Mouse (Mus musculus) forebrain, embryonic 13.5 days (tissue): ENCODE data around the gene Siglec1. TPM values are rescaled to one million over a fixed set of nuclear protein-coding genes. Genes with fewer than 3 reads are reported as not detected.
A peak's percentile ranks its signal among the peaks of the same experiment; 100 is the strongest.
"Not testable (repeated sequence)": the region's sequence is repeated elsewhere in the genome, so short reads cannot be mapped to it uniquely, and the experiment has no call there.

Experiments
- ATAC-seq: fragments of 200-750 bp; cut with Nextera tagmentation; 2 replicates; pipeline ENCODE4 v1.8.0; 2017
- H3K27ac ChIP-seq: fragments of 300-500 bp; sonication (generic); 2 replicates; pipeline ENCODE4 v1.5.1; 2015; ENCODE audit warnings: inconsistent platforms, mild to moderate bottlenecking, moderate library complexity
- H3K27me3 ChIP-seq: fragments of 300-500 bp; sonication (generic); 2 replicates; pipeline ENCODE4 v1.6.1; 2015; ENCODE audit warnings: mild to moderate bottlenecking, inconsistent platforms
- H3K36me3 ChIP-seq: fragments of 300-500 bp; sonication (generic); 2 replicates; pipeline ENCODE4 v1.6.1; 2015; ENCODE audit warnings: mild to moderate bottlenecking, inconsistent platforms; ENCODE audit not compliant: poor library complexity, severe bottlenecking
- H3K4me1 ChIP-seq: fragments of 300-500 bp; sonication (generic); 2 replicates; pipeline ENCODE4 v1.6.1; 2015; ENCODE audit warnings: inconsistent platforms
- H3K4me2 ChIP-seq: fragments of 300-500 bp; sonication (generic); 2 replicates; pipeline ENCODE4 v1.6.1; 2015; ENCODE audit warnings: inconsistent platforms, mild to moderate bottlenecking, moderate library complexity
- H3K4me3 ChIP-seq: fragments of 300-500 bp; sonication (generic); 2 replicates; pipeline ENCODE4 v1.5.1; 2015; ENCODE audit warnings: mild to moderate bottlenecking, inconsistent platforms
- H3K9ac ChIP-seq: fragments of 300-500 bp; sonication (generic); 2 replicates; pipeline ENCODE4 v1.6.1; 2015; ENCODE audit warnings: mild to moderate bottlenecking, inconsistent platforms
- H3K9me3 ChIP-seq: fragments of 300-500 bp; sonication (generic); replicated peaks from 2 replicates; pipeline ENCODE4 v1.6.1; 2016; ENCODE audit warnings: inconsistent platforms
- WGBS: fragments of 180-500 bp; shearing (Covaris S2); methylation state at CpG from one replicate; pipeline ENCODE4 v1.1.7; 2015; 5-methylcytosine and 5-hydroxymethylcytosine counted together
- polyA plus RNA-seq: library from polyadenylated mRNA; unstranded; fragments of >200 nt; fragmentation: Nextera tagmentation; extraction: Ambion mirVana; gene quantifications from 2 replicates; pipeline ENCODE4 v1.2.1, GENCODE M21; 2015

Gene Siglec1
- polyA plus RNA-seq, 1 experiment from 2014 or later, result 0.08 TPM

DNA sequence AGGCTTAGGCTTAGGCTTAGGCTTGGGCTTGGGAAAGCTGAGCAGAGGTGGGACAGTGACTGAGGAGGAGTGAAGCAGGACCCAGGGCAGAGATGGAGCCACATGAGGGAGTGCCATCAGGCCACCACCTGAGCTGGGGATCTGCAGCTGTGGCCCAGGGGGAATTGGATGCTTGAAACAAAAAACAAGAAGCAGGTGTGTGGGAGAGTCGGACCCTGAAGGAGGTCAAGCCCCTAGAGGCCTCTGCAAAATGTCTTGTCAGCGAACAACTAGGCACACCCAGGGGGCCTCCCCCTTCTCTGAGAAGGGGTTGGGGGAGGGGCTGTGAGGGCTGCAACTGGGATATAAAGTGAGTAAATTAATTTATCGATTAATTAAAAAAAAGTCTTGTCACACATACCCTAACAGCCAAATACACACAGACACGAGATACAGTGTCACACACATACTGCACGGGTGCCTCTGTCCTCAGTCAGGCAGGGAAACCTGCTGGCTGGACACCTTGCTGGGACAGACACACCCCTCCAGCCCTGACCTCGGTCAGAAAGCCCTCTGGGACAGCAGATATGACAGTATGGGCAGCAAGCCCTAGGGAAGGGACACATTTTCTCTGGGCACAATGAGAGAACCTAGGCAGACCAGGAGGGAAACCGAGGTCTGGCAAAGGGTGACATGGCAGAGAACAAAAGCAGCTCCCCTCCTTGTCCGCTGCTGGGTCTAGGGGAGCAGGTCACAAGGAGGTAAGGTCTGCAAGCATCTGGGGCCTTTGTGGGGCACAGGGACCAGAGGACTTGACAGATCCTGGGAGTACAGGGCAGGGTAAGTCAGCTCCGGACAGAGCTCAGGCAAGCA is 39.6 kb upstream of the Siglec1 start:
- 43% methylated on average over 9 of the region's 9 CpGs for WGBS
- no peak overlapping the region for H3K27ac ChIP-seq
- H3K4me1 ChIP-seq, result peaks cover 12% of the 10 kb centered on the region
- ATAC-seq, result no peak
- no peaks in the 10 kb centered on the region for H3K36me3 ChIP-seq
- no peaks in the 10 kb centered on the region for H3K9me3 ChIP-seq
- no peak overlapping the region for H3K9ac ChIP-seq
- no peak overlapping the region for H3K4me3 ChIP-seq
- no peaks in the 10 kb centered on the region; the same call in 1 of the 2 replicates for H3K27me3 ChIP-seq
- no peak overlapping the region for H3K4me2 ChIP-seq

GRCm38 (mm10) chr2:131125157-131125963 is 38.8 kb upstream of the Siglec1 start:
- H3K36me3 ChIP-seq, result no peaks in the 10 kb centered on the region
- H3K4me2 ChIP-seq, result no peak overlapping the region
- 91% methylated on average over 9 of the region's 9 CpGs for WGBS
- H3K4me3 ChIP-seq, result no peak overlapping the region
- no peak overlapping the region for H3K9ac ChIP-seq
- H3K27ac ChIP-seq, result no peak overlapping the region
- H3K27me3 ChIP-seq, result no peaks in the 10 kb centered on the region; the same call in 1 of the 2 replicates
- H3K9me3 ChIP-seq, result no peaks in the 10 kb centered on the region
- no peak for ATAC-seq
- H3K4me1 ChIP-seq, result peaks cover 12% of the 10 kb centered on the region

- 76% methylated on average over 3 of the region's 3 CpGs for WGBS
- no peaks in the 10 kb centered on the region for H3K9me3 ChIP-seq
- no peaks in the 10 kb centered on the region; the same call in 1 of the 2 replicates for H3K27me3 ChIP-seq
- no peak overlapping the region for H3K27ac ChIP-seq
- no peak for ATAC-seq
- no peaks in the 10 kb centered on the region for H3K36me3 ChIP-seq
- H3K4me3 ChIP-seq, result no peak overlapping the region
- H3K4me1 ChIP-seq, result peaks cover 12% of the 10 kb centered on the region
- H3K9ac ChIP-seq, result no peak overlapping the region
- H3K4me2 ChIP-seq, result no peak overlapping the region
Measured at GRCm38 (mm10) chr2:131124166-131124565, 37.6 kb upstream of the Siglec1 start.

DNA sequence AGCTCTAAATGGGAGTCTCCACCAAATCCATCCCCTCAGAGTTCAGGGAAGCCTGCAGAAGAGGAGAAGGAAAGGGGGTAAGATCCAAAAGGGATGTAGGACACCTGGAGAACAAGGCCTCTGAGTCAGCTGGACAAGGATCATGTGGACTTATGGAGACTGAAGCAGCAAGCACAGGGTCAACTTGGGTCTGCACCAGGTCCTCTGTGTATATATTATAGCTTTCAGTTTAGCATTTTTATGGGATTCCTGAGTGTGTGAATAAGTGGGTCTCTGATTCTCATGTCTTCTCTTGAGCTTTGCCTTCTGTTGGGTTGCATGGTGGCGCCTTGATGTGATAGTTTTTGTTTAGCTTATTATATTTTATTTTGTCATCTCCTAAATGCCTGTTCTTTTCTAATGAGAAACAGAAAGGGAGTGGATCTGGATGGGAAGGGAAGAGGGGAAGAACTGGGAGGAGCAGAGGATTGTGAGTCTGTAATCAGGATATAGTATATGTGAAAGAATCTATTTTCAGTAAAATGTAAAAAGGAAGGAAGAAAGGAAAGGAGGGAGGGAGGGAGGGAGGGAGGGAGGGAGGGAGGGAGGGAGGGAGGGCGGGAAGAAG is 32.5 kb upstream of the Siglec1 start:
- H3K36me3 ChIP-seq, result no peaks in the 10 kb centered on the region
- no peak overlapping the region for H3K9ac ChIP-seq
- H3K4me1 ChIP-seq, result no peaks in the 10 kb centered on the region
- WGBS, result 82% methylated on average over 2 of the region's 2 CpGs
- no peaks in the 10 kb centered on the region for H3K27me3 ChIP-seq
- no peak overlapping the region for H3K27ac ChIP-seq
- H3K4me3 ChIP-seq, result no peak overlapping the region
- no peak overlapping the region for H3K4me2 ChIP-seq
- H3K9me3 ChIP-seq, result no peaks in the 10 kb centered on the region
- ATAC-seq, result no peak

DNA sequence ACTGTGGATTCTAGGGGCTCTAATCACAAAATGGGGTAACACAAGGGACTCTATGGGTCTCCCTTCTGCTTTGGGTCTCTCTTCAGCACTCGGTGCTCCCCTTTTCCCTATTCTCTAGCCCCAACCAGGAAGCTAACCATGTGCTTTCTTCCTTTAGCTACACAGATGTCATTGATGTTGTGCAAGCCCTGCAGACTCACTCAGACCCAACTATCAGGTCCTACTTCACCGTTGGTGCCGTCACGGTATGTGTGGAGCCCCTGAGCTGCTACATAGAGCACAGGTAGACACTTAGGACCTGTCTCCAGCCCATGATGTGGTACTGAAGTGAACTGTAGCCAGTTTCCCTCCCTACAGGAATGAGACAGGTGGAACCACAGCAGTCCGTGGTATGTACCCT is 19.4 kb upstream of the Siglec1 start:
- no peak overlapping the region for H3K27ac ChIP-seq
- H3K27me3 ChIP-seq, result no peaks in the 10 kb centered on the region
- no peak overlapping the region for H3K9ac ChIP-seq
- no peak overlapping the region for H3K4me3 ChIP-seq
- no peak for ATAC-seq
- H3K4me1 ChIP-seq, result no peaks in the 10 kb centered on the region
- H3K9me3 ChIP-seq, result no peaks in the 10 kb centered on the region
- H3K4me2 ChIP-seq, result no peak overlapping the region
- WGBS, result 93% methylated on average over 5 of the region's 5 CpGs
- H3K36me3 ChIP-seq, result no peaks in the 10 kb centered on the region

GRCm38 (mm10) chr2:131105061-131105460 is 18.5 kb upstream of the Siglec1 start:
- H3K9ac ChIP-seq, H3K27me3 ChIP-seq, H3K9me3 ChIP-seq, H3K4me2 ChIP-seq, H3K4me1 ChIP-seq, H3K4me3 ChIP-seq, H3K27ac ChIP-seq, ATAC-seq, H3K36me3 ChIP-seq: not testable (repeated sequence)
- whole genome bisulfite sequencing, result 63% methylated on average over 4 of the region's 4 CpGs

DNA sequence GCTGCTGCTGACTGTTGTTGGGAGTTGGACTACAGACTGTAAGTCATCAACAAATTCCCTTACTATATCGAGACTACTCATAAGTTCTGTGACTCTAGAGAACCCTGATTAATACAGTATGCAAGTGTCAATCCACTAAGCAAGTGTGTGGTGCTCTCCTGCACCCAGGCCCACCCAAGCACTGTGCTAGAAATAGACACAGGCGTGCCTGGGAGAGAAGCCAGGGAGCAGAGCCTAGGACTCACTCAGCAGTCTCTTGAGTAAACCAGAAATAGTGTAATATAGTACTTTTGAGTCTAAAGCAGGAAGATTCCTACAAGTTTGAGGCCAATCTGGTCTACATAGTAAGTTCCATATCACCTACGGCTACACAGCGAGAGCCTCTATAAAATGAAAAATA is 17.5 kb upstream of the Siglec1 start:
- no peaks in the 10 kb centered on the region for H3K4me1 ChIP-seq
- ATAC-seq, result no peak
- H3K36me3 ChIP-seq, result no peaks in the 10 kb centered on the region
- WGBS, result 89% methylated on average over 4 of the region's 4 CpGs
- no peaks in the 10 kb centered on the region for H3K27me3 ChIP-seq
- H3K9me3 ChIP-seq, result no peaks in the 10 kb centered on the region
- no peak overlapping the region for H3K4me2 ChIP-seq
- no peak overlapping the region for H3K9ac ChIP-seq
- H3K27ac ChIP-seq, result no peak overlapping the region
- H3K4me3 ChIP-seq, result no peak overlapping the region

- Histone ChIP-seq H3K27ac (no peak overlapping the region), H3K4me2 (no peak overlapping the region), H3K27me3 (no peaks in the 10 kb centered on the region), H3K9ac (no peak overlapping the region), H3K4me3 (no peak overlapping the region), H3K36me3 (no peaks in the 10 kb centered on the region), H3K9me3 (no peaks in the 10 kb centered on the region), H3K4me1 (no peaks in the 10 kb centered on the region)
- ATAC-seq, result no peak
- WGBS, result 60% methylated on average over 3 of the region's 3 CpGs
Measured at GRCm38 (mm10) chr2:131101530-131101929, 15.0 kb upstream of the Siglec1 start.

DNA sequence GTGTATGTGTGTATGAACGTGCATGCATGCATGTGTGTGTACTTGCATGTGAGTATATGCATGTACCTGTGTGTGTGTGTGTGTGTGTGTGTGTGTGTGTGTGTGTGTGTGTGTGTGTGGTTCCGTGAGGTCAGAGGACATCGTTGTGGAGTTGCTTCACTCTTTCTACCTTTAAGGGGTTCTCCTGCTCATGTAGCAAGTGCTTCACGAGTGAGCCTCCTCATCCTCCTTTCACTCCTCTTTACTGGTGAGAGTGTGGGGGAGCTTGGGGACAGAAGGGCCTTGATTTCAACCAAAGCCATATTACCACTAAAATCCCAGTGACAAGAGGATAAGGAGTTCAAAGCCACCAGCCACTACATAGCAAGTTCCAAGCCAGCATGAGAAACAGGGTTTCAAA is 10.5 kb upstream of the Siglec1 start:
- no peak for ATAC-seq
- Histone ChIP-seq H3K27ac (no peak overlapping the region), H3K4me1 (no peaks in the 10 kb centered on the region), H3K27me3 (no peaks in the 10 kb centered on the region), H3K4me2 (no peak overlapping the region), H3K9me3 (no peaks in the 10 kb centered on the region), H3K9ac (no peak overlapping the region), H3K4me3 (no peak overlapping the region), H3K36me3 (no peaks in the 10 kb centered on the region)
- WGBS, result 73% methylated on average over 4 of the region's 4 CpGs

- H3K27ac ChIP-seq, result no peak overlapping the region
- no peaks in the 10 kb centered on the region for H3K9me3 ChIP-seq
- no peak for ATAC-seq
- WGBS, result 21% methylated on average over 9 of the region's 9 CpGs
- no peaks in the 10 kb centered on the region for H3K4me1 ChIP-seq
- no peaks in the 10 kb centered on the region for H3K27me3 ChIP-seq
- H3K4me3 ChIP-seq, result no peak overlapping the region
- no peaks in the 10 kb centered on the region for H3K36me3 ChIP-seq
- H3K4me2 ChIP-seq, result no peak overlapping the region
- no peak overlapping the region for H3K9ac ChIP-seq
Measured at GRCm38 (mm10) chr2:131096101-131096795, 9.7 kb upstream of the Siglec1 start.

- H3K27ac ChIP-seq, result no peak overlapping the region
- H3K4me1 ChIP-seq, result no peaks in the 10 kb centered on the region
- H3K9ac ChIP-seq, result no peak overlapping the region
- no peaks in the 10 kb centered on the region for H3K27me3 ChIP-seq
- peak; percentile 67 for ATAC-seq
- no peaks in the 10 kb centered on the region for H3K9me3 ChIP-seq
- H3K36me3 ChIP-seq, result no peaks in the 10 kb centered on the region
- WGBS, result 0% methylated on average over 1 of the region's 1 CpGs
- H3K4me3 ChIP-seq, result no peak overlapping the region
- H3K4me2 ChIP-seq, result no peak overlapping the region
Measured at GRCm38 (mm10) chr2:131094823-131095222, 8.3 kb upstream of the Siglec1 start.

GRCm38 (mm10) chr2:131093577-131093976 is 7.0 kb upstream of the Siglec1 start:
- no peaks in the 10 kb centered on the region for H3K36me3 ChIP-seq
- WGBS, result 92% methylated on average over 5 of the region's 5 CpGs

More at GRCm38 (mm10) chr2:131093577-131093976, 7.0 kb upstream of the Siglec1 start:
- Histone ChIP-seq H3K27ac (no peak overlapping the region), H3K4me2 (no peak overlapping the region), H3K27me3 (no peaks in the 10 kb centered on the region), H3K4me3 (no peak overlapping the region), H3K9me3 (no peaks in the 10 kb centered on the region), H3K4me1 (no peaks in the 10 kb centered on the region), H3K9ac (no peak overlapping the region)
- no peak for ATAC-seq
